Mouse (Mus musculus) liver, postnatal 0 days (tissue): ENCODE data around the gene Adipoq. TPM values are rescaled to one million over a fixed set of nuclear protein-coding genes. Genes with fewer than 3 reads are reported as not detected.
"Not testable (repeated sequence)": the region's sequence is repeated elsewhere in the genome, so short reads cannot be mapped to it uniquely, and the experiment has no call there.

Source experiments
- ATAC-seq: fragments of 200-750 bp; cut with Nextera tagmentation; 2 replicates; pipeline ENCODE4 v1.8.0; 2017; ENCODE audit warnings: mild to moderate bottlenecking, moderate library complexity
- DNase-seq: peaks from one replicate; pipeline ENCODE4 v3.0.0-alpha.2; 2016
- H3K27ac ChIP-seq: fragments of 300-500 bp; sonication (generic); 2 replicates; pipeline ENCODE4 v1.5.1; 2014; ENCODE audit warnings: antibody characterized with exemption, moderate library complexity, mild to moderate bottlenecking, low read depth
- H3K27me3 ChIP-seq: fragments of 300-500 bp; sonication (generic); 2 replicates; pipeline ENCODE4 v1.6.1; 2014; ENCODE audit warnings: low read length, control low read depth, mixed read lengths; ENCODE audit not compliant: insufficient read depth
- H3K36me3 ChIP-seq: fragments of 300-500 bp; sonication (generic); replicated peaks from 2 replicates; pipeline ENCODE4 v1.6.1; 2014; ENCODE audit warnings: mild to moderate bottlenecking, control low read depth, low read length, moderate library complexity, mixed read lengths; ENCODE audit not compliant: insufficient read depth
- H3K4me1 ChIP-seq: fragments of 300-500 bp; sonication (generic); 2 replicates; pipeline ENCODE4 v1.6.1; 2014; ENCODE audit warnings: antibody characterized with exemption, mild to moderate bottlenecking, control low read depth; ENCODE audit not compliant: insufficient read depth
- H3K4me2 ChIP-seq: fragments of 300-500 bp; sonication (generic); 2 replicates; pipeline ENCODE4 v1.6.1; 2014; ENCODE audit warnings: low read depth, mild to moderate bottlenecking, low read length, moderate library complexity, mixed read lengths
- H3K4me3 ChIP-seq: fragments of 300-500 bp; sonication (generic); 2 replicates; pipeline ENCODE4 v1.5.1; 2014; ENCODE audit warnings: low read depth, low read length
- H3K9ac ChIP-seq: fragments of 300-500 bp; sonication (generic); replicated peaks from 2 replicates; pipeline ENCODE4 v1.6.1; 2014; ENCODE audit warnings: mild to moderate bottlenecking, moderate library complexity
- H3K9me3 ChIP-seq: fragments of 300-500 bp; sonication (generic); 2 replicates; pipeline ENCODE4 v1.6.1; 2016; ENCODE audit warnings: mild to moderate bottlenecking, control low read depth, low read length, mixed read lengths
- CTCF ChIP-seq: sonication (generic); IDR thresholded peaks from 2 replicates; pipeline ENCODE4 v1.5.1; 2016; ENCODE audit warnings: antibody characterized with exemption, low read depth
- EP300 ChIP-seq: IDR thresholded peaks from 2 replicates; pipeline ENCODE4 v1.6.1; 2016; ENCODE audit warnings: antibody characterized with exemption, low read depth, mild to moderate bottlenecking
- WGBS: fragments of 180-500 bp; shearing (Covaris S2); extraction: QIAGEN DNeasy Blood & Tissue Kit; methylation state at CpG from one replicate; pipeline ENCODE4 v1.1.7; 2014; ENCODE audit not compliant: insufficient replicate concordance; 5-methylcytosine and 5-hydroxymethylcytosine counted together
- polyA plus RNA-seq: library from polyadenylated mRNA; unstranded; fragments of >200 nt; fragmentation: Nextera tagmentation; extraction: Ambion mirVana; gene quantifications from 2 replicates; pipeline ENCODE4 v1.2.1, GENCODE M21; 2015

The Adipoq gene
- polyA plus RNA-seq, 1 experiment from 2014 or later = not detected

GRCm38 (mm10) chr16:23175956-23176355 is 29.6 kb downstream of the Adipoq start:
- Histone ChIP-seq H3K36me3 (no peaks in the 10 kb centered on the region), H3K4me2 (no peak overlapping the region), H3K27ac (no peak overlapping the region), H3K4me1 (peaks cover 6% of the 10 kb centered on the region; the same call in 1 of the 2 replicates), H3K27me3 (no peaks in the 10 kb centered on the region), H3K9me3 (no peaks in the 10 kb centered on the region), H3K4me3 (no peak overlapping the region), H3K9ac (no peak overlapping the region)
- ATAC-seq = peak; percentile 29; the same call in 1 of the 2 replicates
- DNase-seq = no peak
- TF ChIP-seq CTCF (no peak), EP300 (peak; percentile 66; the same call in 1 of the 2 replicates)
- 28% methylated on average over 3 of the region's 3 CpGs for WGBS

GRCm38 (mm10) chr16:23177856-23178255 is 31.5 kb downstream of the Adipoq start:
- Histone ChIP-seq H3K36me3 (no peaks in the 10 kb centered on the region), H3K27me3 (no peaks in the 10 kb centered on the region), H3K4me2 (no peak overlapping the region), H3K9ac (no peak overlapping the region), H3K27ac (no peak overlapping the region), H3K4me1 (peaks cover 8% of the 10 kb centered on the region; the same call in 1 of the 2 replicates), H3K9me3 (no peaks in the 10 kb centered on the region), H3K4me3 (no peak overlapping the region)
- no peak for ATAC-seq
- no peak for TF ChIP-seq CTCF
- no peak for TF ChIP-seq EP300
- DNase-seq = no peak
- 88% methylated on average over 2 of the region's 2 CpGs for WGBS

- Histone ChIP-seq H3K4me2 (no peak overlapping the region), H3K9me3 (no peaks in the 10 kb centered on the region)
Measured at GRCm38 (mm10) chr16:23178796-23179195, 32.5 kb downstream of the Adipoq start.

GRCm38 (mm10) chr16:23179436-23179835 is 33.1 kb downstream of the Adipoq start:
- not testable (repeated sequence) for DNase-seq, H3K4me1 ChIP-seq, H3K9me3 ChIP-seq, H3K27me3 ChIP-seq, H3K9ac ChIP-seq, H3K4me2 ChIP-seq, H3K27ac ChIP-seq, H3K4me3 ChIP-seq, H3K36me3 ChIP-seq, ATAC-seq
- WGBS = 89% methylated on average over 18 of the region's 18 CpGs

More at GRCm38 (mm10) chr16:23178796-23179195, 32.5 kb downstream of the Adipoq start:
- no peak for TF ChIP-seq CTCF
- no peak for TF ChIP-seq EP300
- 83% methylated on average over 5 of the region's 5 CpGs for WGBS
- no peak for DNase-seq
- Histone ChIP-seq H3K4me3 (no peak overlapping the region), H3K4me1 (peaks cover 5% of the 10 kb centered on the region; the same call in 1 of the 2 replicates), H3K27me3 (no peaks in the 10 kb centered on the region), H3K27ac (no peak overlapping the region), H3K36me3 (no peaks in the 10 kb centered on the region), H3K9ac (no peak overlapping the region)
- ATAC-seq = no peak

GRCm38 (mm10) chr16:23181054-23181453 is 34.7 kb downstream of the Adipoq start:
- H3K27ac ChIP-seq = peak overlapping the region; percentile 49; the same call in 1 of the 2 replicates
- TF ChIP-seq CTCF (no peak), EP300 (no peak)
- no peaks in the 10 kb centered on the region for H3K9me3 ChIP-seq
- H3K27me3 ChIP-seq = no peaks in the 10 kb centered on the region
- no peaks in the 10 kb centered on the region for H3K36me3 ChIP-seq
- ATAC-seq = no peak
- DNase-seq = no peak
- H3K4me3 ChIP-seq = no peak overlapping the region
- 38% methylated on average over 4 of the region's 4 CpGs for WGBS
- H3K4me1 ChIP-seq = 0 out of 2 replicates have a peak, but pooled peaks cover 2% of the 10 kb centered on the region
- no peak overlapping the region for H3K4me2 ChIP-seq
- no peak overlapping the region for H3K9ac ChIP-seq

GRCm38 (mm10) chr16:23181487-23181886 is 35.2 kb downstream of the Adipoq start:
- Histone ChIP-seq H3K27ac (peak overlapping the region; percentile 49; the same call in 1 of the 2 replicates), H3K36me3 (no peaks in the 10 kb centered on the region), H3K9me3 (no peaks in the 10 kb centered on the region), H3K4me2 (no peak overlapping the region), H3K27me3 (no peaks in the 10 kb centered on the region), H3K4me3 (no peak overlapping the region), H3K9ac (no peak overlapping the region), H3K4me1 (0 out of 2 replicates have a peak, but pooled peaks cover 2% of the 10 kb centered on the region)
- ATAC-seq (no peak), DNase-seq (no peak)
- 39% methylated on average over 3 of the region's 3 CpGs for WGBS
- TF ChIP-seq EP300 (no peak), CTCF (no peak)
